Mouse (Mus musculus) kidney, adult 2 months (tissue): ENCODE results near the gene Fbxo8. TPM values are rescaled to one million over a fixed set of nuclear protein-coding genes. Genes with fewer than 3 reads are reported as not detected.

Source experiments
- DNase-seq: peaks from one replicate; pipeline ENCODE4 v3.0.0; 2021
- H3K27ac ChIP-seq: fragments of 200-500 bp; 2 replicates; pipeline ENCODE4 v1.5.1; 2012; ENCODE audit warnings: low read depth, low read length, control low read depth, inconsistent platforms; ENCODE audit not compliant: insufficient read depth
- H3K27me3 ChIP-seq: fragments of 200-500 bp; replicated peaks from 2 replicates; pipeline ENCODE4 v1.6.1; 2012; ENCODE audit warnings: mild to moderate bottlenecking, moderate library complexity, low read length, inconsistent platforms; ENCODE audit not compliant: control insufficient read depth, insufficient read depth
- H3K36me3 ChIP-seq: fragments of 200-500 bp; 2 replicates; pipeline ENCODE4 v1.6.1; 2012; ENCODE audit warnings: mild to moderate bottlenecking, moderate library complexity, low read length, inconsistent platforms; ENCODE audit not compliant: control insufficient read depth, insufficient read depth
- H3K4me1 ChIP-seq: fragments of 200-500 bp; 2 replicates; pipeline ENCODE4 v1.6.1; 2011; ENCODE audit warnings: low read length; ENCODE audit not compliant: control insufficient read depth, insufficient read depth
- H3K4me3 ChIP-seq: fragments of 200-500 bp; 2 replicates; pipeline ENCODE4 v1.5.1; 2011; ENCODE audit warnings: mild to moderate bottlenecking, low read depth, low read length, control low read depth; ENCODE audit not compliant: insufficient read depth
- CTCF ChIP-seq: fragments of 200-500 bp; conservative IDR thresholded peaks from 2 replicates; pipeline ENCODE4 v1.5.1; 2011; ENCODE audit warnings: low read depth, mild to moderate bottlenecking, control low read depth, low read length, moderate library complexity, mixed read lengths; ENCODE audit not compliant: insufficient read depth, insufficient read length
- POLR2A ChIP-seq: fragments of 200-500 bp; IDR thresholded peaks from one replicate; pipeline ENCODE4 v1.6.1; 2011; ENCODE audit warnings: low read depth, low read length, control low read depth
- WGBS: fragments of 180-500 bp; shearing (Covaris S2); methylation state at CpG from one replicate; pipeline ENCODE4 v1.1.7; 2018; 5-methylcytosine and 5-hydroxymethylcytosine counted together
- polyA plus RNA-seq: library from polyadenylated mRNA; depleted of rRNA; stranded (reverse); fragments of >200 nt; gene quantifications from 2 replicates; pipeline ENCODE4 v1.2.3, GENCODE M21; 2012; rRNA removed

The Fbxo8 gene
- polyA plus RNA-seq, 1 experiment, result 33.7 TPM

DNA sequence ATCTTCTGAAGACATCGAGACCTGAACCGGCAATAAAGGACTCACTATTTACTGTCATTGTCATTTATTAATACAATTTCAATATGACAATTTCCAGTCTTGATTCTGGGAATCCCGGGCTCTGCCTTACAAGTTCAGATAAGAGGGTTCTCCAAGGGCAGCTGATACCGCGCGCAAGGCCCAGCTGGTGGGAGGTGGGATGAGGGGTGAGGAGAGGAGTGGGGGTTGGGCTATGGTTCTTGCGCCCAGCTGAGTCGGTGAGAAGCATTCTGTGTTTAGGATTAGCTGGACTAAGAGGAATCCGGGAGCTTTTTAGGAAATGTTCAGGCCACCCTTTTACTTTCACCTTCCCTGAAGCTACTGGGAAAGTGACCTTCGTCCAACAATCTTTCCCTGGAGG is 69.8 kb downstream of the Fbxo8 start:
- 0 out of 2 replicates have a peak, but pooled peaks cover 4% of the 10 kb centered on the region for H3K4me1 ChIP-seq
- H3K27me3 ChIP-seq, result peaks cover 10% of the 10 kb centered on the region
- TF ChIP-seq CTCF, result no peak
- TF ChIP-seq POLR2A, result no peak
- no peaks in the 10 kb centered on the region for H3K36me3 ChIP-seq
- no peak for DNase-seq
- no peak overlapping the region for H3K27ac ChIP-seq
- WGBS, result 20% methylated on average over 10 of the region's 10 CpGs
- no peak overlapping the region for H3K4me3 ChIP-seq

DNA sequence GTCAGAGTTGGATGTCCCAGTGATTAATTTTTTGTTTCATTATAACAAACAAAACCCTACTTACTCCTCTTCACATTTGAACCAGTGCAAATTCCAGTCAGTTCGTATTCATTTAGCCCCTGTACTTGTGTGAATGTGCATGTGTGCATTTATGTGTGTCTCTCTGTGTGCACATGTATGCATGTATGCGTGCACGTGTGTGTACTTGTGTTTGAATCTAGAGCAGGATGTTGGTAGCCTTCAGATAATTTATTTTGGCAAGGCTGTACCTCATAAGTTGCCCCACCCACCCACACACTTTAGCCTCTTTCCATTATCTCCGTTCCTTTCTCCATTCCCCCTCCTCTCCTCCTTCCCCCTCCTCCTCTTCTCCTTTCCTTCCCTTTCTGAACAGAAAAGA is 70.2 kb downstream of the Fbxo8 start:
- H3K27me3 ChIP-seq, result peaks cover 10% of the 10 kb centered on the region
- 0 out of 2 replicates have a peak, but pooled peaks cover 4% of the 10 kb centered on the region for H3K4me1 ChIP-seq
- DNase-seq, result no peak
- WGBS, result 32% methylated on average over 4 of the region's 4 CpGs
- H3K4me3 ChIP-seq, result no peak overlapping the region
- no peak overlapping the region for H3K27ac ChIP-seq
- TF ChIP-seq CTCF, result no peak
- TF ChIP-seq POLR2A, result no peak
- no peaks in the 10 kb centered on the region for H3K36me3 ChIP-seq

DNA sequence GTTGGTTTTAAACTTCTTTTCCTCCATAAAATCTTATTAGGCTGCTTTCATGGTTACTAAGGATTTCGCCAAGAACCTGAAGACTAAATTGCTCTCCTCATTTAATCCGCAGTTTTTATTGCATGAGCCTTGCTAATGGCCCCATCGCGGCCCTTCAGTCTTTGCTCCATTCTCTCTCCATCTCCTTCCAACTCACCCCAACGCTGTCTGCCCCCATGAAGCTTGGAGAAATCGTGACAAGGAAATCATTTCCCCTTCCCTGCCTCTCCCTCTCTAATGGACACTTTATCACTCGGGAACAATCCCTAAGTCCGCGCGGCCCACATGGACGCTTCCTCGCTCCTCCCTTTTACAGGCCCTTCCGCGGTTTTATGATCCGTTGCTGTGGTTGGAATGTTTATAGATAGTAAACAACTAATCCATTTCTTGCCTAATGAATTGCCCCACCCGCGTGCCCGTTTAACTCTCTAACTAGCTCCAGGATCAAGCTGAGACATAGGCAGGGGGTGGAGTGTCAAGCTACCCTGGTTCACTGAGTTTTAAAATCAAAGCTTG is 71.7 kb downstream of the Fbxo8 start:
- TF ChIP-seq POLR2A, result no peak
- TF ChIP-seq CTCF, result no peak
- Histone ChIP-seq H3K36me3 (no peaks in the 10 kb centered on the region), H3K4me3 (no peak overlapping the region), H3K27me3 (peaks cover 10% of the 10 kb centered on the region), H3K4me1 (0 out of 2 replicates have a peak, but pooled peaks cover 4% of the 10 kb centered on the region), H3K27ac (no peak overlapping the region)
- 5% methylated on average over 18 of the region's 18 CpGs for WGBS
- no peak for DNase-seq

DNA sequence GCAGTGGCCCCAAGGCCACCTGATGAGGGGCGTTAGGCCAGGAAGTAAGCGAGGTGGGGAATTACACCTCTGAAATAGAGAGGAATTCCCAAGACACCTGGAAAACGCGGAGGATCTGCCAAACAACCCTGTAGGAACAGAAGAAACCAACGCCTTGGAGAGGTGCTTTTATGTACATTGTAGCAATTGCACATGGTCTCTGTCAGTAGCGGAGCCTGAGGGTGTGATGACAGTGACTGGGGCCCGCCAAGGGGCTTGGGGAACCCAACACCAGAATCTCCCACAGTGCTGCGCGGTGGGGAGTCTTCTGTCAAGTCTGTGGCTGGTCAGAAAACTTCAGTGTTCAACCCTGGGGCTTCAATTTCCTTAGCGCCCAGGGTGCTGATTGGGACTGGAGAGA is 72.5 kb downstream of the Fbxo8 start:
- no peak for DNase-seq
- Histone ChIP-seq H3K27me3 (peaks cover 10% of the 10 kb centered on the region), H3K27ac (no peak overlapping the region), H3K36me3 (no peaks in the 10 kb centered on the region), H3K4me1 (0 out of 2 replicates have a peak, but pooled peaks cover 4% of the 10 kb centered on the region), H3K4me3 (no peak overlapping the region)
- no peak for TF ChIP-seq POLR2A
- TF ChIP-seq CTCF, result no peak
- WGBS, result 13% methylated on average over 10 of the region's 10 CpGs

DNA sequence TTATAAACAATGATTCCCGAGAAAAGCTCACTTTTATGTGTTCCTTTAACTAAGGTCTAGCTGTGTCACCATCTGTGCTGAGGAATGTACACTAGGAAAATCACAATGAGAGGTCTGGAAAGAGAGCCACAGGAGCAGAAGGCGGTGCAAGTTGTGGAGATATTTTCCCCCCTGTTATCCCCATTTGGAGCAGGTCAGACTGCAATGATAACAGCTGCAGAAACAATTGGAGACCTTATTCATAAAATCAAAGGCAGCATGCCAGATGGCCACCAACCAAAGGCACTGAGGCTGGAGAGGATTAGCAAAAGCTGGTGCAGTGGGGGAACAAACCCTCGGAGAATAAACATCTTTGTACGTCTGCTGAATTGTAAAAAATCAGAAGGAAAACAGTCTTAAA is 78.3 kb downstream of the Fbxo8 start:
- Histone ChIP-seq H3K27me3 (no peaks in the 10 kb centered on the region), H3K4me1 (no peaks in the 10 kb centered on the region), H3K27ac (no peak overlapping the region), H3K4me3 (no peak overlapping the region), H3K36me3 (no peaks in the 10 kb centered on the region)
- TF ChIP-seq CTCF, result no peak
- no peak for TF ChIP-seq POLR2A
- no peak for DNase-seq
- 51% methylated on average over 4 of the region's 4 CpGs for WGBS

DNA sequence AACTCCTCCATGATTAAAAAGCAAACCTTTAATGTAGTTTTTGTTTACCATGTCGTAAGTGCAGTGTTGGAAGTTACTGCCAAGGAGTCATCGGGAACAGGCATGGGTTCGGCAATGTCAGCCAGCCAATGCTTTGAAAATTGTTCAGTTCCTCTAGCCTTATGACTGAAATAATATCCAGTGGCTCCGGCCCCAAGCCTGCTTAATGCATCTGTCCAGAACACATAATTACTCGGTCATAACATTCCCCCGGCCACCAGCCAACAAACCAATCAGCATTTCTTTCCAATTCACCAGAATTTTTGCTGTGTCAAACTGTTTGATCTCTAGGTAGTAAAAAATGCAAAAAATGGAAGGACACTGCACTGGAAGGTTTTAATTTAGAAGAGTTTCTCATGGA is 88.4 kb downstream of the Fbxo8 start:
- Histone ChIP-seq H3K27ac (no peak overlapping the region), H3K36me3 (no peaks in the 10 kb centered on the region), H3K27me3 (no peaks in the 10 kb centered on the region), H3K4me1 (no peaks in the 10 kb centered on the region), H3K4me3 (no peak overlapping the region)
- no peak for DNase-seq
- TF ChIP-seq CTCF (no peak), POLR2A (no peak)
- WGBS, result 63% methylated on average over 6 of the region's 6 CpGs

Other genes starting within 250 kb of the Fbxo8 start
- gene Cep44, start within 50 bp of the Fbxo8 start, polyA plus RNA-seq, result 5.4 and 6.7 TPM in 2 replicates